Mouse (Mus musculus) brain, embryonic 14.5 days (tissue): ENCODE data around the gene Vgf.

Experiments used
- CTCF ChIP-seq: fragments of 200-500 bp; IDR thresholded peaks from 2 replicates; pipeline ENCODE4 v1.5.1; 2012; ENCODE audit warnings: inconsistent platforms, mild to moderate bottlenecking, moderate library complexity, borderline replicate concordance; ENCODE audit not compliant: insufficient read depth, insufficient read length; ENCODE audit errors: extremely low read depth
- POLR2A ChIP-seq: fragments of 200-500 bp; IDR thresholded peaks from 2 replicates; pipeline ENCODE4 v1.6.1; 2012; ENCODE audit warnings: mild to moderate bottlenecking, inconsistent platforms, borderline replicate concordance; ENCODE audit not compliant: poor library complexity, insufficient read depth, insufficient read length, severe bottlenecking; ENCODE audit errors: extremely low read depth

- TF ChIP-seq CTCF (no peak), POLR2A (no peak)
Observed at GRCm38 (mm10) chr5:137075726-137076125, 49.5 kb downstream of the Vgf start.
